Mouse (Mus musculus): Measurements from ENCODE around the gene Kdsr.

GRCm38 (mm10) chr1:106796987-106797779 lies 37.7 kb upstream of the Kdsr start:
- TF ChIP-seq CTCF (IDR thresholded peaks at IDR 0.05) (no peak), EP300 (IDR thresholded peaks at IDR 0.05) (no peak)
